13 mouse cellular contexts compared by ENCODE assay signal in the genomic region with DNA sequence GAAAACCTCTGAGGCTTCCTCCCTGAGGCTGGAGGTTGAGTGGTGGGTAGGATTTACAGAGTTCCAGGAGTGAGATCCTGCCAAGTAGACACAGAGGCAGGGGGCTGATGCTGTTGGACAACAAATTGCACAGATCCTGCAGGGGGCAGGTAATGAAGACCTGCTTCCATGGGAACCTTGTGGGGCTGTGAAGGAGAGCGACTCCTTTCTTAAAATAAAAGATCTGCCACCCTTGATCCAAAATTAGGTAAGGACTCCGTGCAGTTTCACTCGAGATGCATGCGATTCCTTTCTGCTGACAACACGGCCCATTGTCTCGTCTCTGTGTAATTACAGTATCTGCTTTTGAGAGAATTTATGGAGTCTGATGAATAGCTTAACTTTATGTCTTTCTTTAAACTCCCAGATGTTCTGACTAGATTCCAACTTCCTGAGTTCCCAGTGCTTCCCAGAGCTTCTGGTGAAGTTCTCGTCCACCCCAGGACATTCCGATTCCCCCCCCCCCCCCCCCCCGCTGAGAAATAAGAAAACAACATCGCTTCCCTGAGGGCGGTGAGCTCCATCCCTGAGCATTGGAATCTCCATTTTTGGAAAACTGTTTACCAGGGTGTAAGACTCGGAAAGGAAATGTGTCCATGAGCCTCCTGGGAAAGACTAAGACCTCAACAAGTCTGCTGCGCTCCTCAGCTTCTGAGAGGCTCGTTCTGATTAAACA. TPM values are rescaled to one million over a fixed set of nuclear protein-coding genes. Genes with fewer than 3 reads are reported as not detected.
DNase-seq lines count a peak whose midpoint lies in the region; ATAC-seq and TF ChIP-seq lines count a peak whose summit lies in the region.
"Had no signal": no experiment of that assay in that cellular context is flagged by ENCODE, and none has a peak within 500 bp of the region (broad histone marks: within the 10 kb centered on the region; RNA-seq: fewer than 3 reads in every experiment).

No protein-coding gene starts in this region.

- H3K4me2 ChIP-seq in kidney, postnatal 0 days (ENCODE audit: low read length) = peak overlapping the region; percentile 21
- peak overlapping the region; percentile 40 for H3K4me2 ChIP-seq in limb, embryonic 13.5 days (replicated peaks)
- H3K4me2 ChIP-seq in midbrain, embryonic 15.5 days = no peak overlapping the region
- H3K4me2 ChIP-seq: hindbrain, embryonic 15.5 days; neural tube, embryonic 12.5 days had no signal

- no peaks in the 10 kb centered on the region for H3K36me3 ChIP-seq in kidney, postnatal 0 days (ENCODE audit: insufficient read depth, low read length)
- no peaks in the 10 kb centered on the region for H3K36me3 ChIP-seq in limb, embryonic 13.5 days
- H3K36me3 ChIP-seq in midbrain, embryonic 15.5 days (replicated peaks) = no peaks in the 10 kb centered on the region
- H3K36me3 ChIP-seq: hindbrain, embryonic 15.5 days; neural tube, embryonic 12.5 days had no signal

- 0 out of 2 replicates have a peak, but pooled peaks cover 5% of the 10 kb centered on the region for H3K4me1 ChIP-seq in kidney, postnatal 0 days (replicated peaks; ENCODE audit: insufficient read depth, low read length)
- peaks cover 10% of the 10 kb centered on the region; the same call in 1 of the 2 replicates for H3K4me1 ChIP-seq in brown adipose tissue, adult 24 weeks (ENCODE audit: control insufficient read depth, insufficient read depth, insufficient read length, low read length)
- peaks cover 32% of the 10 kb centered on the region for H3K4me1 ChIP-seq in limb, embryonic 13.5 days
- no peaks in the 10 kb centered on the region for H3K4me1 ChIP-seq in midbrain, embryonic 15.5 days

- no peak for ATAC-seq in kidney, postnatal 0 days (replicated peaks; ENCODE audit: low FRiP score, low read depth)
- no peak; the same call in 1 of the 2 replicates for ATAC-seq in limb, embryonic 13.5 days (ENCODE audit: low FRiP score, low read depth)
- no peak for ATAC-seq in CD4-positive, CD25-positive, alpha-beta regulatory T cell, adult 4 months
- ATAC-seq in midbrain, embryonic 15.5 days (replicated peaks) = no peak

- H3K27ac ChIP-seq in kidney, postnatal 0 days = peak overlapping the region; percentile 25; the same call in 1 of the 2 replicates
- H3K27ac ChIP-seq in brown adipose tissue, adult 24 weeks (replicated peaks; ENCODE audit: low read depth, low read length) = peak overlapping the region; percentile 97
- peak overlapping the region; percentile 28 for H3K27ac ChIP-seq in limb, embryonic 13.5 days
- H3K27ac ChIP-seq in midbrain, embryonic 15.5 days = no peak overlapping the region
- H3K27ac ChIP-seq: hindbrain, embryonic 15.5 days; neural tube, embryonic 12.5 days had no signal

- TF ChIP-seq CTCF in kidney, postnatal 0 days (IDR thresholded peaks at IDR 0.05; ENCODE audit: low read depth) = no peak

- DNase-seq in kidney, postnatal 0 days (ENCODE audit: low spot score) = peak; percentile 57
- no peak for DNase-seq in kidney, adult 11 months
- peak; percentile 61 for DNase-seq in heart, adult 8-10 months (ENCODE audit: low spot score)
- DNase-seq in T-cell, adult 2 months (ENCODE audit: low spot score) = no peak
- DNase-seq: cerebellum, postnatal 10 days; liver; right cerebral cortex, postnatal 14 days had no signal

- no peak overlapping the region; the same call in 1 of the 2 replicates for H3K4me3 ChIP-seq in kidney, postnatal 0 days (replicated peaks; ENCODE audit: low read depth, low read length)
- H3K4me3 ChIP-seq in brown adipose tissue, adult 24 weeks (ENCODE audit: insufficient read depth, low read depth, low read length) = peak overlapping the region; percentile 4; the same call in 1 of the 2 replicates
- no peak overlapping the region; the same call in 1 of the 2 replicates for H3K4me3 ChIP-seq in limb, embryonic 13.5 days
- H3K4me3 ChIP-seq in midbrain, embryonic 15.5 days = no peak overlapping the region
- H3K4me3 ChIP-seq: hindbrain, embryonic 15.5 days; neural tube, embryonic 12.5 days had no signal

- no peak overlapping the region for H3K9ac ChIP-seq in kidney, postnatal 0 days (ENCODE audit: low read depth, low read length)
- H3K9ac ChIP-seq in limb, embryonic 13.5 days = no peak overlapping the region
- H3K9ac ChIP-seq in midbrain, embryonic 15.5 days = no peak overlapping the region
- H3K9ac ChIP-seq: hindbrain, embryonic 15.5 days; neural tube, embryonic 12.5 days had no signal

- no peaks in the 10 kb centered on the region for H3K9me3 ChIP-seq in kidney, postnatal 0 days (replicated peaks; ENCODE audit: low read length)
- no peaks in the 10 kb centered on the region for H3K9me3 ChIP-seq in limb, embryonic 13.5 days
- no peaks in the 10 kb centered on the region for H3K9me3 ChIP-seq in midbrain, embryonic 15.5 days
- H3K9me3 ChIP-seq: hindbrain, embryonic 15.5 days; neural tube, embryonic 12.5 days had no signal

- no peaks in the 10 kb centered on the region for H3K27me3 ChIP-seq in kidney, postnatal 0 days (ENCODE audit: insufficient read depth, low read length)
- H3K27me3 ChIP-seq in limb, embryonic 13.5 days = no peaks in the 10 kb centered on the region
- H3K27me3 ChIP-seq in midbrain, embryonic 15.5 days (replicated peaks) = no peaks in the 10 kb centered on the region
- H3K27me3 ChIP-seq: hindbrain, embryonic 15.5 days; neural tube, embryonic 12.5 days had no signal

- 25% methylated on average over 13 of the region's 14 CpGs for WGBS in kidney, postnatal 0 days
- 19% methylated on average over 14 of the region's 14 CpGs for WGBS in limb, embryonic 13.5 days
- 54% methylated on average over 14 of the region's 14 CpGs for WGBS in midbrain, embryonic 15.5 days

RNA-seq across cellular contexts. Expression of gene Plekhg3, which starts 52.2 kb away (rescaled TPM):
- 14.9 and 17.7 TPM in 2 replicates for polyA plus RNA-seq in kidney, postnatal 0 days (2015; fragmentation: Nextera tagmentation; extraction: Ambion mirVana)
- polyA plus RNA-seq in brown adipose tissue, adult 24 weeks (2012; ENCODE audit: insufficient read depth, insufficient read length, missing spikeins) = 6.3 and 6.5 TPM in 2 replicates
- 10 to 100 TPM; 11.4 to 14.3 (median 13.2) TPM for total RNA-seq in heart, adult 8-10 months (2022)
- polyA plus RNA-seq in limb, embryonic 13.5 days (2015; fragmentation: Nextera tagmentation; extraction: Ambion mirVana) = 5.6 and 7.2 TPM in 2 replicates
- 1 to 10 TPM in 1 of 2 experiments, under 1 TPM in 1; 0.91 to 2.2 TPM for polyA plus RNA-seq in CD4-positive, CD25-positive, alpha-beta regulatory T cell, adult 4 months (2017; shearing (Covaris generic))
- polyA plus RNA-seq in midbrain, embryonic 15.5 days (2015; fragmentation: Nextera tagmentation; extraction: Ambion mirVana) = 1.3 and 1.4 TPM in 2 replicates

Comparison
In these comparisons a context has a peak if more than half of its experiments do, and no peak if none do; other contexts are left out.
1. DNase-seq: peak in kidney, postnatal 0 days (single experiment) and heart, adult 8-10 months (single experiment); none in kidney, adult 11 months (single experiment) and T-cell, adult 2 months (single experiment).